Mouse (Mus musculus): ENCODE measurements around the gene Dlg4.
"Not testable (repeated sequence)": the region's sequence is repeated elsewhere in the genome, so short reads cannot be mapped to it uniquely, and the experiment has no call there.

The Dlg4 gene

DNA sequence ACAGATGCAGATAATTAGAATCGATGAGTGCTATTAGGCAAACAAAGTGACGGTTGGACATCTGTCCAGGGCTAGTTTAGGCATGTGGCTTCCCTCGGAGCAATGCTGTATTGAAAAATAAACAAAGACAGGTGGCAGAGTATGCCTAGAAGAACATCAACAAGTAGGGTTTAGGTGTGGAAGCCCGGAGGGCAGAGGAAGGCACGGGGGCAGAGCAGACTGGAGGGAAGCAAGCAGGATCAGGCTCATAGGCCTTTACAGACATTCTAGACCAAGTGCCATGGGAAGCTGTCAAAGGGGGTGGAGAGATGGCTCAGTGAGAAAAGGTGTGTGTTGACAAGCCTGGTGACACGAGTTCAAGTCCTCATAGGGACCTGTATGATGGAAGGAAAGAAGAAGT, 32.6 kb downstream of the Dlg4 start:
- in situ Hi-C loops (cut with MseI, MboI): no loop called here

- in situ Hi-C loops (cut with MseI, MboI): no loop called here
Measured at GRCm38 (mm10) chr11:70049816-70050215, 33.1 kb downstream of the Dlg4 start.

- in situ Hi-C loops (cut with MseI, MboI): no loop called here
Measured at GRCm38 (mm10) chr11:70053156-70053555, 36.4 kb downstream of the Dlg4 start.

- in situ Hi-C loops (cut with MseI, MboI): no loop called here
Measured at GRCm38 (mm10) chr11:70053898-70054570, 37.3 kb downstream of the Dlg4 start, which contains the start of gene Asgr1. Asgr1 (plus strand) TSS chr11:70054085.

GRCm38 (mm10) chr11:70055618-70056214, 39.0 kb downstream of the Dlg4 start:
- in situ Hi-C loops (cut with MseI, MboI): loop anchor here in 1 of 2 experiments (5.0 kb wide), 1 partner anchor 47 kb away; no protein-coding TSS in a partner anchor

DNA sequence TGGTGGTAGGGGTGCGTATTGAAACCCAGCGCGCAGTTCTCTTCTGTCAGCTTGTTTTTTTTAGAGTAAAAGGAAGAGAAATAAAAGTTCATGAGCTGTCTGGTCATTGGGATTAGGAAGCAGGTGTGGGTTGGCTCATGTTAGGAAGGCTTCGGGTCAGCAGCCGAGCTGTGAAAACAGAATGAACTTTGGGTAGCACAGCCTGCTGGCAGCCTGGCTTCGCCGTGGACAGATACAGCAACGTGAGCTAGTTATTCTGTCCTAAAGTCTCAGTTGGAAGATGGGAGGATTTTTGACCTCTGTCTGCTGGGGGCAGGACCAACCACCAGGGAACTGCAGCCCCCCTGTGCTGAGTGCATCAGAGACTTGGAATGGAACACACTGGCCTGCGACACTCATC, 41.1 kb downstream of the Dlg4 start:
- in situ Hi-C loops (cut with MseI, MboI): loop anchor here in 1 of 2 experiments (5.0 kb wide), 1 partner anchor 44 kb away; no protein-coding TSS in a partner anchor

DNA sequence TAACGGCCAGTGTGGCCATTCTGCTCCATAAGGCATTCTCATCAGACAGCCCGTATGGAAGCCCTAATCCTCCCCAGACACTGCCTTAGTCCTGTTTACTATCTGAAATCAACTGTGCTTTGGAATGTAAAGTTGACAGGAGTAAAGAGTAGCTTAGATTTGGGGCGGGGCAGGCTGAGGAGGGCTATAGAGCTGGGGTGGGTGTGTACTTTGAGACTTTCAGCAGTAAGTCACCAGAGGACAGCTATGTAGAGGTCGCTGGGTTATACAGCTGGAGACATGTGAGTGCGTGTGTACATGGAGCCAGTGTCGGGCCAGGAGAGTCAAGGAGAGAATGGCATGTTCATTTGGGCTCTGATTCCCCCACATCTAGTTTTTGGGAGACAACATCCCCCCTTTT, 43.2 kb downstream of the Dlg4 start:
- in situ Hi-C loops (cut with MseI, MboI): loop anchor here in 1 of 2 experiments (5.0 kb wide), 1 partner anchor 42 kb away; no protein-coding TSS in a partner anchor

- in situ Hi-C loops (cut with MseI, MboI): no loop called here
Measured at GRCm38 (mm10) chr11:70063053-70063452, 46.3 kb downstream of the Dlg4 start.

DNA sequence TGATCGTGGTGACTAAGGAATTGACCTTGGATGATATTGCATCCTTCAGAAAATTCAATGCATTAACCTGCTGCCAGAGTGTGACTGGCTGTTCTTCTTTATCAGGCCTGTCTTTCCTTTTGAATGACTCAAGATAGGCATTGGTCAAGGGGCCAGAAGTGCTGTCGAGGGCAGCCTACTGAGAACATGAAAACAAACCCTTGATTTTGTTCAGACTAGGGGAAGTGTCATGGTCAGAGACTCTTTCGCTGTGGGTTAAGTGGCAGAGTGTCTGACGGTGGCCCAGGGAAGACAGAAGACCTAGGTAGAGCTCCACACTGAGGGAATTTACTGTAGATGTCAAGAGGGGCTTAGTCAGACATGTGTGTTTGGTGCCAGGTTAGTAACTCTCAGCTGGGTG, 50.0 kb downstream of the Dlg4 start:
- in situ Hi-C loops (cut with MseI, MboI): no loop called here

DNA sequence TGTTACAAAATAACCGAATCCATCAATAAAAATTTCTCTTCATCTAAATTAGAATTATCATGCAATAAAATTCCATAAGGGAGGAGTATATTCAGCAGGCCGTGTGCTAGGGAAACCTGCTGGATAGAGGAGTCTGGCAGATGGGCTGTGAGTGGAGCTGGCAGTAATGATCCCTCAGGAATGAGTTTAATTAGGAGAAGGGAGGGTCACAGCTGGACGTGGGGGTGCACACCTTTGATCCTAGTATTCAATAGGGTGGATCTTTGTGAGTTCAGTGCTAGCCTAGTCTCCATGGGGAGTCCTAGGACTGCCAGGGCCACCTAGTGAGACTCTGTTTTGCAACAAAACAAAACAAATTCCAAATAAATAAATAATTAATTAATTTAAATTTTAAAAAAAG, 51.5 kb downstream of the Dlg4 start:
- in situ Hi-C loops (cut with MseI, MboI): no loop called here

GRCm38 (mm10) chr11:70070057-70070456, 53.3 kb downstream of the Dlg4 start:
- in situ Hi-C loops (cut with MseI, MboI): no loop called here

DNA sequence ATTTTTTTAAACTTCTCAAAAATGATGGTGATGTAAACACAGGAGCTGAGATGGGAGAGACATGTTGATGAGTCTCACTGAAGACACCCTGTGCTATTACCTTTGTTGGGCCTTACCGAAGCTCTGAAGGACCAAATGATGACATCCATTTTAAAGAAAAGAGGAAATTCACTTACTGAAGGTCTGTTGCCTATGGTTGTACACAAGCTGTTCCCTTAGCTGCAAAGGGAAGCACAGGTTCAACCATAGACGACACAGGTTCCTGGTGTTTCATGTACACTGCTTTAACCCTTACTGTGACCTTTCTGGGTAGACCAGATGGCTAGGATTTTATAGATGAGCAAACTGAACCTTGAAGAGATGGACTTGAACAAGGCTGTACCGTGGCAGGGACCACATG, 53.9 kb downstream of the Dlg4 start:
- in situ Hi-C loops (cut with MseI, MboI): not testable (repeated sequence)

- in situ Hi-C loops (cut with MseI, MboI): no loop called here
Measured at GRCm38 (mm10) chr11:70074379-70075071, 57.8 kb downstream of the Dlg4 start.

DNA sequence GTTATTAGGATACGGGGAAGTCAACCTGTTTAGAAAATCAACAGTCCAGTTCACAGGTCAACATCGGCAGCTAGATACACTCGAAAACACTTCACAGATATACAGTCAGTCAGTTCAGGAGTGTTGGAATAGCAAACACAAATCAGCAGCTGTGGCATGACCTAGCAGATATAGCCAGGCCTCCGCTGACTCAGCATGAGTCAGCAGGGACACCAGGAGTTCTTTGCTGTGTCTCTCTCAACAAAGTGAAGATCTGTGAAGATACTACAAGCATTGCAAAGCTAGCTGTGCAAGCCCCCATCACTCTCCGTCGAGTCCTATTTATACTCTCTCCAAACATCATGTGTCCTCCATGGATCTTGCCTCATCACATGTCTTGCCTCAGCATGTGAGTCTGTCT, 58.8 kb downstream of the Dlg4 start:
- in situ Hi-C loops (cut with MseI, MboI): no loop called here

DNA sequence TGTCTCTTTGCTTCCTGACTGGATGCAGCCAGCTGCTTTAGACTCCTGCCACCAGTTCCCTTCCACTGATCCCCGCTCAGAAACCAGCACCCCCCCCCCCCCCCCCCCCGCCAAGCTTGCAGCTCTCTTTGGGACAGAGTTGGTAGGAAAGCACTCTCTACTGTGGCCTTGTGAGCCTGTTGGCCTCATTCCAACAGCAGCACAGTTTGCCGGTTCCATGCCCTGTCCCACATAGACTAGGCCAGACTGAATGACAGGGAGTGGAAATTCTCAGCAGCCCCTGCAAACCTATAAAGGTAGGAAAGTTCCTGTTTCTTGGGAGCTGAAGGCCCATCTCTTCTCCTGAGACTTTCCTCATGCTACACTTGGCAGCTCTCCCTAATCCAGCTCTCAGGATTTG, 60.7 kb downstream of the Dlg4 start:
- in situ Hi-C loops (cut with MseI, MboI): no loop called here

DNA sequence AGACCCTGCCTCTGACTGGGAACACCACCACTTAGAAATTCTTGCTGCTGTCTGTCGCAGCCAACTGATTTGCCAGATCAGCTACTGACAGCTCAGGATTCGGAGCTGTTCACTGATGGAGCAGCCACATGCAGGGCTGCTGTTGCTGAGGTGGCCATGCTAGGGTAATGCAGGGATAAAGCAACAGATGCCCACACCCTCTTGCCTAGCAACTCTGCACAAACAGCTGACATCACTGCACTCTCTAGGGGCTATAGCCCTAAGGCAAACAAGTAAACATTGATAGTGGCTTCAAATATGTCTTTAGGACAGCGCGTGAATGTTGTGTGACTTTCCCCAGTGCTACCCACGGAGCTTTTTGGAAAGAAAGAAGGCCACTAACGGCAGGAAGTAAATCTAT, 62.4 kb downstream of the Dlg4 start:
- in situ Hi-C loops (cut with MseI, MboI): no loop called here

- in situ Hi-C loops (cut with MseI, MboI): no loop called here
Measured at GRCm38 (mm10) chr11:70079928-70080327, 63.2 kb downstream of the Dlg4 start.

DNA sequence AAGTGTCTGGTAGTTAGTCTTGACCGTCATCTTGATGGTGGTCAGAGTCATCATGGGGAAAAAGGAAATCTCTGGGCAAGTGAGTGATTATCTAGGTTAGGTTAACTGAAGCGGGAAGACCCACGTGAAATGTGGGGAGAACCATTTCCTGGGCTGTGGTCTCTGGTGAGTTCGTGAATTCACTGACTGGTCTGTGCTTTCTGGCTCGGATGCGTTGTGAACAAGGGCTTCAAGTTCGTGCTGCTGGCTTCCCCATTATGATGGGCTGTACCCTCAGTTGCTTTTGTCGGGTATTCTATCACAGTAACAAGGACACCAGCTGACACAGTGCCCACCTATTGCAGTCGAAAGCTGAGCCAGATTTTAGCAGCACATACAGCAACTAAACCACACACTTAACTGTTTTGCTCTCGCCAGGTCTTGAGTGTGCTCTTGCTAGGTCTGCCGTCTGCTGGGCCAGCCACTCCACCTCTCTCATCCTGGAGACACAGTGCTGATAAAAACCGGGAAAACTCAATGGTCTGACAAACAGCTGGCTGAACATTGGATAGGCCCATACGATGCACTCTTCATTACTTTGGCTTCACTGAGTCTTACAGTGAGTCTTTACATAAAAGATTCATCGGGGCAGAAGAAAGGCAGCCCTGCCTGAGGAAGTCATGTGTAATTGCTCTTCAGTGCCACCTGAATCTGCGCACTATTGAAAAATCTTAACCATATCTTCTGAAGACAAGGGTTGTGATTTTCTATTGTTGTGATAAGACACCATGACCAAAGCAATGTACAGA, 64.3 kb downstream of the Dlg4 start:
- in situ Hi-C loops (cut with MseI, MboI): no loop called here

GRCm38 (mm10) chr11:70084563-70084962, 67.8 kb downstream of the Dlg4 start:
- in situ Hi-C loops (cut with MseI, MboI): no loop called here

DNA sequence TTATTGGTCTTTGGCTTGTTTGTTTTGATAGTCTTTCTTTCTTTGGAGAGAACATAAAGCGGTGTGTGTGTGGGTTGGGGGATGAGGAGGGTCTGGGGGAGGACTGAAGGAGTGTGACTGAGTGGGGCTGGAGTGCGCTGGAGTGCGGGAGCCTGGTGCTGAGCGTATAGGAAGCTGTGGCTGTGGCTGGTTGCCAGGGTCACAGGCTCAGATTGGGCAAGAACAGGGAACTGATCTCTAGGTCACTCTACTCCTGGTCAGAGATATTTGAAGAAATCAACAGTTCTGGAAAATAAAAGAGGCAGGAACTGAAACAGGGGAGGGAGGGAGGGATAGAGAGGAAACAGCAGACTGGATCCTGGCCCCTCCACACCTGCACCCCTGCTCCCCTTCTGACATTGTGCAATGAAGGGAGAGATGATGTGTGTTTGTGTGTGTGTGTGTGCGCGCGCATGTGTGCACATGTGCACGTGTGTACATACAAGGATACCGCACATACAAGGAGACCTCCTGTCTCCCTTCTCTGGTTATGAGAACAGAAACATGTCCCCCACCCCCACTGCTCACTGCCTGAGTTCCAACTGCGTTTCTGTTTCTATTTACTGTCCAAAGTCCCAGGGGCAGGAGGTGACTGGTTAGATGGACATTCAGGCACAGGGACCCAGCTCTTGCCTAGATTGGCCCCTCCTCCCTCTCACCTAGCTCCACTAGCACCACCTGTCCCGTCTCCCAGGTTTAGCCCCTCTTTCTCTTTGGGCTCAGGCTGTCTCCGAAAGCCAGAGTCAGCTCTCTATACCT, 75.4 kb downstream of the Dlg4 start, which contains the start of gene Asgr2:
Gene Asgr2 (plus strand): TSS at position 659 of the 798 bp plus-strand sequence.
- in situ Hi-C loops (cut with MseI, MboI): no loop called here
